Mouse (Mus musculus): ENCODE data around the gene Ube2a.

- TF ChIP-seq CTCF (IDR thresholded peaks at IDR 0.05; ENCODE audit: extremely low read depth, insufficient read depth, low read length) (no peak), POLR2A (IDR thresholded peaks at IDR 0.05; ENCODE audit: extremely low read depth, insufficient read depth, low read length) (peak; percentile 63; the same call in 1 of the 2 replicates)
Observed at GRCm38 (mm10) chrX:36902321-36903114, 28.8 kb downstream of the Ube2a start, which contains the start of gene Nkrf.
